Mouse (Mus musculus) lung, adult 2 months (tissue): Measurements from ENCODE around the gene Wipf1.

Source experiments
- CTCF ChIP-seq: fragments of 200-500 bp; IDR thresholded peaks from 2 replicates; pipeline ENCODE4 v1.5.1; 2011; ENCODE audit warnings: mild to moderate bottlenecking, low read length, control low read depth; ENCODE audit not compliant: insufficient read depth
- POLR2A ChIP-seq: fragments of 200-500 bp; IDR thresholded peaks from 2 replicates; pipeline ENCODE4 v1.6.1; 2011; ENCODE audit warnings: low read depth, mild to moderate bottlenecking, control low read depth, low read length, borderline replicate concordance; ENCODE audit errors: extremely low read depth

DNA sequence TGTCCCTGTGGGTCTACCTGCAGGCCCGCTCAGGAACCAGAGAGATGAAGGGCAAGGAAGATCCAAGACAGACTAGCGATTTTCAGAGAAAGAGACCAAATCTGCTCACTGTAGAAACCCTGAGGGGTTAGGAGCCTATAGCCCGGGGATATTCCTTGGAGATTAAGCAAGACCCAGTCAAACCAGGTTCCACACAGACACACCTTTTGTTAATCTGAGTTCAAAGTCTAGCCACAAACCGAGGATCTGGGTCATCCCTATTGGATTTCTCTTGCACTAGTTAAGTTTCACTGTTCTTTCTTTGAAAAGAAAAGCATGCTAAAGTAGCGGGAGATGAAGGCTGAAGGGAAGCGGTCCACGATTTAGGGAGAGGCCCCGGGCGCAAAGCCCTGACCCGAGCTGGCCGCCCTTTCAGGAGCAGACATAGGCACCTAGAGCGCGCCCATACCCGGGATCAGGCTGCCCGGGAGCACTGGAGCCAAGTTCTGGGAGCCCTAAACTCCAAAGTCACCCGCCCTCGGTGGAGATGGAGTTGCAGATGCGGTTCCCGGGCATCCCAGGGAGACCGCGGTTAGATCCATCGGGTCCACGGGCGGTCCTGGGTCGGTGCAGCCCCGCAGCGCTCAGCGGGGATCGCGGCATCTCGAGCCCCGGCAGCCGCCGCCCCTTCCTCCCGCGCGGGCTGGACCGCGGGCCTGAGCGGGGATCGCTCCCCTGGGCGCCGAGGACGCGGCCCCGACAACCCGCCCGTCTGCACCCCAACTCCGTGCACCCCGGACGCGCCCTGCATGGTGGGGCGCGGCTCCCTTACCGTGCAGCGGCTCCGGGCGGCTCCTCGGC is 798 bp downstream of the Wipf1 start:
- no peak for TF ChIP-seq CTCF
- TF ChIP-seq POLR2A: no peak
